ENCODE assay signal across 17 mouse cellular contexts in genomic region chr5:120225383-120225782, GRCm38 (mm10).
DNase-seq lines count a peak whose midpoint lies in the region; ATAC-seq and TF ChIP-seq lines count a peak whose summit lies in the region.
"Had no signal": no experiment of that assay in that cellular context is flagged by ENCODE, and none has a peak within 500 bp of the region (broad histone marks: within the 10 kb centered on the region; RNA-seq: fewer than 3 reads in every experiment).

No protein-coding gene starts in this region.

- TF ChIP-seq CTCF in stomach, postnatal 0 days (IDR thresholded peaks at IDR 0.05; ENCODE audit: low read depth): no peak

- H3K9me3 ChIP-seq in midbrain, embryonic 10.5 days (replicated peaks): no peaks in the 10 kb centered on the region
- H3K9me3 ChIP-seq in midbrain, embryonic 16.5 days (replicated peaks; ENCODE audit: control insufficient read depth, low read length, poor library complexity, severe bottlenecking): no peaks in the 10 kb centered on the region
- H3K9me3 ChIP-seq in hindbrain, embryonic 13.5 days: no peaks in the 10 kb centered on the region
- H3K9me3 ChIP-seq in stomach, postnatal 0 days (ENCODE audit: control insufficient read depth, low read length): no peaks in the 10 kb centered on the region
- H3K9me3 ChIP-seq: embryonic facial prominence, embryonic 12.5 days; limb, embryonic 15.5 days; lung, embryonic 15.5 days had no signal

- peak; percentile 83 for DNase-seq in midbrain, embryonic 10.5 days (ENCODE audit: low spot score)
- peak; percentile 69 for DNase-seq in embryo, embryonic 11 days
- peak; percentile 61 for DNase-seq in retina, embryonic 14.5 days (ENCODE audit: low spot score)
- DNase-seq in kidney, postnatal 14 days: no peak
- DNase-seq in stomach, postnatal 0 days (ENCODE audit: low spot score): no peak
- DNase-seq: adrenal gland, postnatal 25 days; cerebellum, adult 2 months; gastrocnemius, postnatal 14 days; kidney, adult 2 months; kidney, postnatal 25 days; layer of hippocampus, adult 9-11 months; thymus, postnatal 14 days had no signal

- H3K27me3 ChIP-seq in midbrain, embryonic 10.5 days (ENCODE audit: low read depth, poor library complexity, severe bottlenecking): peaks cover 100% of the 10 kb centered on the region
- peaks cover 12% of the 10 kb centered on the region; the same call in 1 of the 2 replicates for H3K27me3 ChIP-seq in midbrain, embryonic 16.5 days (ENCODE audit: control insufficient read depth, insufficient read depth, low read depth, low read length)
- peaks cover 41% of the 10 kb centered on the region for H3K27me3 ChIP-seq in hindbrain, embryonic 13.5 days
- H3K27me3 ChIP-seq in stomach, postnatal 0 days (ENCODE audit: control insufficient read depth, insufficient read depth, low read length): no peaks in the 10 kb centered on the region

- H3K4me1 ChIP-seq in midbrain, embryonic 10.5 days: peaks cover 48% of the 10 kb centered on the region
- H3K4me1 ChIP-seq in midbrain, embryonic 16.5 days (ENCODE audit: control insufficient read depth, insufficient read depth, low read length): peaks cover 17% of the 10 kb centered on the region; the same call in 1 of the 2 replicates
- peaks cover 36% of the 10 kb centered on the region for H3K4me1 ChIP-seq in hindbrain, embryonic 13.5 days (replicated peaks)
- no peaks in the 10 kb centered on the region for H3K4me1 ChIP-seq in stomach, postnatal 0 days (replicated peaks; ENCODE audit: control insufficient read depth, insufficient read depth)

- H3K36me3 ChIP-seq in midbrain, embryonic 10.5 days: no peaks in the 10 kb centered on the region
- no peaks in the 10 kb centered on the region for H3K36me3 ChIP-seq in midbrain, embryonic 16.5 days (ENCODE audit: control insufficient read depth, insufficient read depth, low read length)
- no peaks in the 10 kb centered on the region for H3K36me3 ChIP-seq in hindbrain, embryonic 13.5 days
- H3K36me3 ChIP-seq in stomach, postnatal 0 days (ENCODE audit: control insufficient read depth, insufficient read depth, low read length): no peaks in the 10 kb centered on the region
- H3K36me3 ChIP-seq: embryonic facial prominence, embryonic 12.5 days; limb, embryonic 15.5 days; lung, embryonic 15.5 days had no signal

- peak overlapping the region; percentile 39; the same call in 1 of the 2 replicates for H3K27ac ChIP-seq in midbrain, embryonic 10.5 days (replicated peaks)
- no peak overlapping the region; the same call in 1 of the 2 replicates for H3K27ac ChIP-seq in midbrain, embryonic 16.5 days (ENCODE audit: low read length)
- peak overlapping the region; percentile 40; the same call in 1 of the 2 replicates for H3K27ac ChIP-seq in hindbrain, embryonic 13.5 days
- H3K27ac ChIP-seq in stomach, postnatal 0 days (replicated peaks): no peak overlapping the region
- H3K27ac ChIP-seq: embryonic facial prominence, embryonic 12.5 days; limb, embryonic 15.5 days; lung, embryonic 15.5 days had no signal

- no peak overlapping the region for H3K4me3 ChIP-seq in midbrain, embryonic 10.5 days
- no peak overlapping the region for H3K4me3 ChIP-seq in midbrain, embryonic 16.5 days (ENCODE audit: low read depth, low read length)
- no peak overlapping the region for H3K4me3 ChIP-seq in hindbrain, embryonic 13.5 days
- no peak overlapping the region for H3K4me3 ChIP-seq in stomach, postnatal 0 days (ENCODE audit: low read depth, low read length)
- H3K4me3 ChIP-seq: embryonic facial prominence, embryonic 12.5 days; limb, embryonic 15.5 days; lung, embryonic 15.5 days had no signal

- TF ChIP-seq EP300 in stomach, postnatal 0 days (optimal IDR thresholded peaks at IDR 0.05): no peak

- no peak for ATAC-seq in midbrain, embryonic 16.5 days
- ATAC-seq in hindbrain, embryonic 13.5 days (ENCODE audit: low FRiP score): no peak
- ATAC-seq in stomach, postnatal 0 days (ENCODE audit: low FRiP score, low TSS enrichment): no peak

- WGBS in midbrain, embryonic 10.5 days: 8% methylated on average over 14 of the region's 14 CpGs
- WGBS in midbrain, embryonic 16.5 days: 16% methylated on average over 14 of the region's 14 CpGs
- WGBS in hindbrain, embryonic 13.5 days: 13% methylated on average over 14 of the region's 14 CpGs
- 43% methylated on average over 14 of the region's 14 CpGs for WGBS in stomach, postnatal 0 days

- no peak overlapping the region for H3K4me2 ChIP-seq in midbrain, embryonic 16.5 days (ENCODE audit: low read length)
- no peak overlapping the region for H3K4me2 ChIP-seq in hindbrain, embryonic 13.5 days
- H3K4me2 ChIP-seq in stomach, postnatal 0 days (replicated peaks; ENCODE audit: low read depth): no peak overlapping the region
- H3K4me2 ChIP-seq: embryonic facial prominence, embryonic 12.5 days; limb, embryonic 15.5 days; lung, embryonic 15.5 days had no signal

- no peak overlapping the region for H3K9ac ChIP-seq in midbrain, embryonic 16.5 days (ENCODE audit: low read depth, low read length)
- H3K9ac ChIP-seq in hindbrain, embryonic 13.5 days: peak overlapping the region; percentile 1; the same call in 1 of the 2 replicates
- H3K9ac ChIP-seq in stomach, postnatal 0 days (ENCODE audit: low read length): no peak overlapping the region
- H3K9ac ChIP-seq: embryonic facial prominence, embryonic 12.5 days; limb, embryonic 15.5 days; lung, embryonic 15.5 days had no signal

Comparison
In these comparisons a context has a peak if more than half of its experiments do, and no peak if none do; other contexts are left out.
1. H3K27ac ChIP-seq: peak in midbrain, embryonic 10.5 days (single experiment) and hindbrain, embryonic 13.5 days (single experiment); none in midbrain, embryonic 16.5 days (single experiment) and stomach, postnatal 0 days (single experiment).
2. DNase-seq: peak in midbrain, embryonic 10.5 days (single experiment), embryo, embryonic 11 days (single experiment) and retina, embryonic 14.5 days (single experiment); none in kidney, postnatal 14 days (single experiment) and stomach, postnatal 0 days (single experiment).